Mouse (Mus musculus): ENCODE measurements at regions not wholly inside any gene's neighbourhood (a gene's known extent, or its start where the extent isn't known, plus 50 kb on each side); places are given as distances from the start of the nearest gene placed in this dataset.

DNA sequence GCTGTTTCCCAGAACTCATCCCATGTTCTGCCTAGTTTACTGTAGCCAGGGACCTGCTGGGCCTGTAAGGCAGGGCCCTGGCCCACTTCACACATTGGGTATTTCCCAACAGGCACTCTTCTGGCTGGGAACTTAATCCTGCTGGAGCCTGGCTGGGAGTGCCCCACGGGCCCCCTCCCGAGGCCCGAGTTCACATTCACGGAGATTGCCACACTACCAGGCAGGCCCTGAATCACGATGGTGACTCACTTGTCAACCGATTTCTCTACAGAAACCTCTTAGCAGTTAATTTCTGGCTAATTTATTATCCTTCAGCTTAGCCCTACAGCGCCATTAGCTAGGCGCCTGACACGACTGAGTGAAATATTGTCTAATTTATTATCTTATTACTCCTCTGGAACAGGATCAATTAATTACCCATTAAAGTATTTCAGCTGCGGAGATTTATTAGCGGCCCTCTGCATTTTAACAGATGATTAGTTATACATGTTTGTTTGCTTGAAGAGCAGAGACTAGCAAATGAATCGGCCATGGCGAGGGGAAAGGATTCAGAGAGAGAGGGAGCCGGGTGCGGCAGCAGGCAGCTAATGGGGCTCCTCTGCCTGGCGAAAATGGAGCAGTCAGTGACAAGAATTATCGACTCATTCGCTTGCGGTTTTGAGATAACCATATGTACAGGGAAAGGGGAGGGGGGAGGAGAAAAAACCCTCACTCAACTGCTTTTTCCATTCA is 229.7 kb upstream of the Zfp703 start:
- H3K9ac ChIP-seq = no peak overlapping the region
- H3K27me3 ChIP-seq (replicated peaks) = no peaks in the 10 kb centered on the region
- H3K27ac ChIP-seq = no peak overlapping the region
- H3K4me3 ChIP-seq (replicated peaks) = no peak overlapping the region
- H3K36me3 ChIP-seq = no peaks in the 10 kb centered on the region
- 32% methylated on average over 19 of the region's 19 CpGs for WGBS
- ATAC-seq = peak; percentile 85
- 0 out of 2 replicates have a peak overlapping the region, but pooled peaks have one; percentile 9 for H3K4me2 ChIP-seq (replicated peaks)
- peaks cover 9% of the 10 kb centered on the region; the same call in 1 of the 2 replicates for H3K4me1 ChIP-seq (replicated peaks)
- H3K9me3 ChIP-seq = no peaks in the 10 kb centered on the region

DNA sequence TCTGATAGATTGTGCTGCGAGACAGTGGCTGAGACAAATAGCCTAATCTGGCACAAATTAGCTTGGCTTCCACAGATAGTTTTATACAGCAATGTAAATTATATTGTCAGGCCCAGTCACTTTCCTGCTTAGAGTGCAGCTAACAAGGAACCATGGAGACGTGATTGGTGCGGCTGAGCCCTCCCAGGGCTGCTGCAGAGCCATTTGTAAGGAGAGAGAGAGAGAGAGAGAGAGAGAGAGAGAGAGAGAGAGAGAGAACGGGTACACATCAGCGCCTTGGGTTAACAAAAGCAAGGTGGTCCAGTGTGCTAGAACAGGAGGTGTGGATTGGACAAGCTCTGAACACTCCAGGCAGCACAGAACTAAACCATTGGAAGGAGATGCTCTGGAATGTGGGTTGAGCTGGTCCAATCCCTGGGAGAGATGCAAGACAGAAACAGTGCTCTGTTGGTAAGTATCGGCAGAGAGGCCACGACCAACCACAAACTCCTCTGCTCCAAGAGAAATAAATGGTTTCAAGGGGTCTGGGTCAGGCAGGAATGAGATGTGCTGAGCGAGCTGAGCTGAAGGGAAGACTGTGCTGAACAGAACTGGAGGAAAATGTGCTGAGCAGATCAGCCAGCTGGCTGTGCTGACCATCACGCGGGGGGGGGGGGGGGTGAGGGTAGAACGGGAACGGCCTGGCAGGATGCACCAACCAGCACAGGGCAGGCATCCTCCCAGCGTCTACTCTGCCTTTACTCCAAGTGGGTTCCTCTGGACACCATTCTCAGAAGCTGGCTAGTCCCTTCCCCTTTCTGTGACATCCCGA is 228.8 kb upstream of the Zfp703 start:
- Histone ChIP-seq H3K4me2 (replicated peaks) (no peak overlapping the region), H3K4me3 (replicated peaks) (no peak overlapping the region), H3K27me3 (replicated peaks) (no peaks in the 10 kb centered on the region), H3K9ac (no peak overlapping the region), H3K9me3 (no peaks in the 10 kb centered on the region), H3K4me1 (replicated peaks) (peaks cover 9% of the 10 kb centered on the region; the same call in 1 of the 2 replicates), H3K36me3 (no peaks in the 10 kb centered on the region), H3K27ac (no peak overlapping the region)
- no peak for ATAC-seq
- 42% methylated on average over 14 of the region's 14 CpGs for WGBS

DNA sequence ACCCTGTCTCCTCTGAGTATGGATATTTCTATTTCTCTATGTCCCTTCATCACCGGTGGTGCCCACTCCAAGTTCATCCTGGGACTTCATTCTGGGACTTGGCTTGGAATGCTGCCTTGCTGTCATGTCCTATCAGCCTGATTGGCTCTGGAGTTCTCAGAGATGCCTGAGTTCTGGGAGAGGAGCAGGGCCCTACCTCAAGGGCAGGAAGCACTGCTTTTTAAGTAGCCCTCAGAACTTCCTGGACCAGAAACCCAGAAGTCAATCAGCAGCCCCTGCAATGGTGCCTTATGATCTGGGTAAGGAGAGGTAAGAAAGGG is 228.2 kb upstream of the Zfp703 start:
- Histone ChIP-seq H3K27me3 (replicated peaks) (no peaks in the 10 kb centered on the region), H3K4me2 (replicated peaks) (no peak overlapping the region), H3K9ac (no peak overlapping the region), H3K4me3 (replicated peaks) (no peak overlapping the region), H3K36me3 (no peaks in the 10 kb centered on the region), H3K27ac (no peak overlapping the region), H3K4me1 (replicated peaks) (peaks cover 9% of the 10 kb centered on the region; the same call in 1 of the 2 replicates), H3K9me3 (no peaks in the 10 kb centered on the region)
- ATAC-seq = no peak
- WGBS = 58% methylated on average over 1 of the region's 1 CpGs

DNA sequence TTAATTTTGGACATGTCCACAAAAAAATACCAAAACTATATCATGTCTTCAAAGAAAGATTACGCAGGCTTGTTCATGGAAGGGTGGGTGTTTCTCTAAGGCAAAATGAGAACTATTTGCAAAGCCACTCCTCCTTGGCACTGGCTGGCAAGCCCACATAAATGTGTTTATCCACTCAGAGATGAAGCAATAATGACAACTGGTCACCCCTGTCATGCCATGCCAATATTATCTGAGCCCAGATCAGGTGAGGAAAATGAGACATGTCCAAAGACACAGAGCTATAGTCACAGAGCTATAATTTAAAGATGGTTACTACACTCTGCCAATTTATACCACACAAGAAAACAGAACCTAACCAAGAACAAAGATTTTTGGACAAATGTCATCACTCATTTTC is 227.0 kb upstream of the Zfp703 start:
- no peak overlapping the region for H3K9ac ChIP-seq

DNA sequence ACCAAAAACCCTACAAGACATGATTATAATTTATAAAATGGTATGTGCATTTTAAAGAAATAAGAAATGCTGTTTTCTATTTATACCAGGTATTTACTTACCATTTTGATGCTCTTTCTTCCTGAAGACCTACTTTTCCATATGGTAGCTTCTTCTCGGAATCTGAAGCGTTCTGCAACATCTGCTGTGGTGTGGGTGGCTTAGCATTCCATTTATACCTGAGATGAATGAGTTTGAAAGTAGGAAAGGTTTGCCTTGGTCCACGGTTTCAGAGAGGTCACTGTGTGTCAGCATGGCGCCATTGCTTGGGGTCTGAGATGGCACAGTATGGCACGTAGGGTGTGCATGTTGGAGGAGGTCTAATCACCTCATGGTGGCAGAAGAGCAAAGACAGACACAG is 225.5 kb upstream of the Zfp703 start:
- H3K4me1 ChIP-seq (replicated peaks) = peaks cover 9% of the 10 kb centered on the region; the same call in 1 of the 2 replicates
- no peak overlapping the region for H3K4me3 ChIP-seq (replicated peaks)
- no peak overlapping the region for H3K4me2 ChIP-seq (replicated peaks)
- no peak overlapping the region for H3K9ac ChIP-seq
- no peak for ATAC-seq
- no peaks in the 10 kb centered on the region for H3K9me3 ChIP-seq
- 93% methylated on average over 5 of the region's 5 CpGs for WGBS
- no peaks in the 10 kb centered on the region for H3K27me3 ChIP-seq (replicated peaks)
- no peaks in the 10 kb centered on the region for H3K36me3 ChIP-seq
- H3K27ac ChIP-seq = no peak overlapping the region

More for the DNA sequence above, 227.0 kb upstream of the Zfp703 start:
- Histone ChIP-seq H3K4me1 (replicated peaks) (peaks cover 9% of the 10 kb centered on the region; the same call in 1 of the 2 replicates), H3K4me3 (replicated peaks) (no peak overlapping the region), H3K36me3 (no peaks in the 10 kb centered on the region), H3K9me3 (no peaks in the 10 kb centered on the region), H3K27me3 (replicated peaks) (no peaks in the 10 kb centered on the region), H3K27ac (no peak overlapping the region), H3K4me2 (replicated peaks) (no peak overlapping the region)
- 96% methylated on average over 1 of the region's 1 CpGs for WGBS
- no peak for ATAC-seq

DNA sequence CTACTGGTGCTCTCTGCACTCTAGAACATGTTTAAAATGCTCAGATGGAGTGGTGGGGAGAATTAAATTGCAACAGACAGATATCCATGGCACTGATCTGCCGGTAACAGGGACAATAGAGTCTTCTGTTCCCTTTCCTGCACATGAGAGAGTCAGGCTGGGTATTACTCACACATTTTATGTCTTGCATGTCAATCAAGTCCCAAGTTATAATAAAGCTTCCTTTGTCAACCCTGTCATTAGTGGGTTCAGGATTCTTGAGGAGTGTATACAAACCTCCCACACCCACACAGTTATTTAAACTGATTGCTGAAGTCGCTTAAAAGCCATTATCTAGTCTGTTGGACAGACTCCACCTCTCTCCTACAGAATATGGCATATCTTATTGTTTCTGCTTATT is 220.7 kb upstream of the Zfp703 start:
- Histone ChIP-seq H3K4me1 (replicated peaks) (no peaks in the 10 kb centered on the region), H3K4me2 (replicated peaks) (no peak overlapping the region), H3K9me3 (no peaks in the 10 kb centered on the region), H3K36me3 (no peaks in the 10 kb centered on the region), H3K27ac (no peak overlapping the region), H3K27me3 (replicated peaks) (no peaks in the 10 kb centered on the region), H3K4me3 (replicated peaks) (no peak overlapping the region), H3K9ac (no peak overlapping the region)
- ATAC-seq = 0 out of 2 replicates have a peak, but pooled peaks have one; percentile 45
- WGBS = 55% methylated on average over 2 of the region's 2 CpGs

DNA sequence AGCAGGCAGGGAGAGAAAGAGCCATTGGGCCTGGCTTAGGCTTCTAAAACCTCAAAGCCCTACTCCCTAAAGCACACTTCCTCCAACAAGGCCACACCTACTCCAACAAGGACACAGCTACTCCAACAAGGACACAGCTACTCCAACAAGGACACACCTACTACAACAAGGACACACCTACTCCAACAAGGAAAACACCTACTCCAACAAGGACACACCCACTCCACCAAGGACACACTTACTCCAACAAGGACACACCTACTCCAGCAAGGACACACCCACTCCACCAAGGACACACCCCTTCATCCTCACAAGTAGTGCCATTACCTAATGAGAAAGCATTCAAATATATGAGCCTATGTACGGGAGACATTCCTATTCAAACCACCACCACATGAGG is 216.4 kb upstream of the Zfp703 start:
- no peaks in the 10 kb centered on the region for H3K4me1 ChIP-seq (replicated peaks)
- H3K4me2 ChIP-seq (replicated peaks) = no peak overlapping the region

GRCm38 (mm10) chr8:26762942-26763778 is 214.0 kb upstream of the Zfp703 start:
- Histone ChIP-seq H3K36me3 (no peaks in the 10 kb centered on the region), H3K27ac (no peak overlapping the region), H3K4me1 (replicated peaks) (no peaks in the 10 kb centered on the region), H3K4me2 (replicated peaks) (no peak overlapping the region), H3K4me3 (replicated peaks) (no peak overlapping the region), H3K9me3 (no peaks in the 10 kb centered on the region), H3K27me3 (replicated peaks) (no peaks in the 10 kb centered on the region), H3K9ac (no peak overlapping the region)
- ATAC-seq = 0 out of 2 replicates have a peak, but pooled peaks have one; percentile 23
- 50% methylated on average over 16 of the region's 16 CpGs for WGBS

More for the DNA sequence above, 216.4 kb upstream of the Zfp703 start:
- Histone ChIP-seq H3K36me3 (no peaks in the 10 kb centered on the region), H3K27ac (no peak overlapping the region), H3K27me3 (replicated peaks) (no peaks in the 10 kb centered on the region), H3K9ac (no peak overlapping the region), H3K4me3 (replicated peaks) (no peak overlapping the region), H3K9me3 (no peaks in the 10 kb centered on the region)
- WGBS = 92% methylated on average over 1 of the region's 1 CpGs
- no peak for ATAC-seq

- no peak overlapping the region for H3K4me2 ChIP-seq (replicated peaks)
- H3K27me3 ChIP-seq (replicated peaks) = no peaks in the 10 kb centered on the region
- no peaks in the 10 kb centered on the region for H3K36me3 ChIP-seq
- ATAC-seq = no peak
- no peak overlapping the region for H3K4me3 ChIP-seq (replicated peaks)
- H3K27ac ChIP-seq = no peak overlapping the region
- H3K9me3 ChIP-seq = no peaks in the 10 kb centered on the region
- H3K9ac ChIP-seq = no peak overlapping the region
- H3K4me1 ChIP-seq (replicated peaks) = peaks cover 8% of the 10 kb centered on the region
- 88% methylated on average over 10 of the region's 10 CpGs for WGBS
Measured at GRCm38 (mm10) chr8:26768474-26769229, 208.5 kb upstream of the Zfp703 start.

- no peak overlapping the region for H3K27ac ChIP-seq
- H3K27me3 ChIP-seq (replicated peaks) = no peaks in the 10 kb centered on the region
- no peak overlapping the region for H3K4me3 ChIP-seq (replicated peaks)
- WGBS = 4% methylated on average over 16 of the region's 16 CpGs
- H3K4me2 ChIP-seq (replicated peaks) = peak overlapping the region; percentile 53
- peak overlapping the region; percentile 5; the same call in 1 of the 2 replicates for H3K9ac ChIP-seq
- ATAC-seq = peak; percentile 44
- no peaks in the 10 kb centered on the region for H3K36me3 ChIP-seq
- peaks cover 8% of the 10 kb centered on the region for H3K4me1 ChIP-seq (replicated peaks)
- no peaks in the 10 kb centered on the region for H3K9me3 ChIP-seq
Measured at GRCm38 (mm10) chr8:26770424-26770886, 206.7 kb upstream of the Zfp703 start.

- Histone ChIP-seq H3K9me3 (no peaks in the 10 kb centered on the region), H3K36me3 (no peaks in the 10 kb centered on the region), H3K4me2 (replicated peaks) (no peak overlapping the region), H3K27me3 (replicated peaks) (peaks cover 10% of the 10 kb centered on the region; the same call in 1 of the 2 replicates), H3K4me3 (replicated peaks) (no peak overlapping the region), H3K27ac (no peak overlapping the region), H3K9ac (no peak overlapping the region), H3K4me1 (replicated peaks) (peaks cover 3% of the 10 kb centered on the region; the same call in 1 of the 2 replicates)
- WGBS = 46% methylated on average over 10 of the region's 10 CpGs
- ATAC-seq = no peak
Measured at GRCm38 (mm10) chr8:26778917-26779537, 198.1 kb upstream of the Zfp703 start.
